Mouse (Mus musculus): Measurements from ENCODE around the gene Them7. TPM values are rescaled to one million over a fixed set of nuclear protein-coding genes. Genes with fewer than 3 reads are reported as not detected.

Gene Them7
- polyA plus RNA-seq, 1 experiment: not detected

DNA sequence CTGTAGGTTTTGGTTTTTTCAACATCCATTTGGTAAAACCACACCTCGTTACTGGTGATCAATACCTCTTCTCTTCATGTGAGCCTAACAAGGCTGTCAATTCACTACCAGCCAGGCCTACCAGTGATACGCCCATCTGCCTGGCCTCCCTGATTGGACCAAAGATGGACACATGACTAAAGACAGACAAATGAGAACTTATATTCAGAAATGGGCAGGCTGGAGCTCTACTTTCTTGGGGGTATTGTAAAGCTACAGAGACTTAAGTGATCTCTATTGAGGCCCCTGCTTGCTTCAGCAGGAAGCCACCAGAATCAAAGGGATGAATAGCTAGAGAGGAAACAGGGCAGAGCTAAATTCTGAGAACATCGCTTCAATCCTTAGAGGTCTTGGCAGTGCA is 133.9 kb downstream of the Them7 start:
- Histone ChIP-seq H3K4me3 (ENCODE audit: insufficient read depth, low read length) (no peak overlapping the region), H3K4me1 (ENCODE audit: control insufficient read depth, insufficient read depth, low read length) (no peaks in the 10 kb centered on the region), H3K27ac (ENCODE audit: insufficient read depth, low read length) (no peak overlapping the region)
- TF ChIP-seq CTCF (IDR thresholded peaks at IDR 0.05; ENCODE audit: borderline replicate concordance, insufficient read depth, low read length) (no peak), POLR2A (IDR thresholded peaks at IDR 0.05; ENCODE audit: low read depth, low read length) (no peak)

DNA sequence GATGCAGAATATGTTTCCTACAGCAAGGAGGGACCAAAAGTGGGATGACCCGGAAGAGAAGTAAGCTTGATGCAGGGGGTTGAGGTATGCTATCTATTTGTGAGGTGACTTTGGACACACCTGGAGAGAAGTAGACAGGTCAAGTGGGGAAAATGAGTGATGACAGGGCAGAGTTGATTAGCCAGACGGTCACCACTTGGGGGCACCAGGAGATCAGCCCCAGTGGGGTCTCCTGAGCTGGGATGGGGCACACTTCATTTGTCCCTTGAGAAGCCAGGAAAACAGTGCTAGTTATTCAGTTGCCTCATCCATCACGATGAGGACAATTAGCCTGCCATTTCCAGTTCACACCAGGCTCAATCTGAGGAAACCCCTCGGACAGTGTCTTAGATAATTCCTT is 143.5 kb downstream of the Them7 start:
- TF ChIP-seq POLR2A (IDR thresholded peaks at IDR 0.05; ENCODE audit: low read depth, low read length) (no peak), CTCF (IDR thresholded peaks at IDR 0.05; ENCODE audit: borderline replicate concordance, insufficient read depth, low read length) (no peak)
- Histone ChIP-seq H3K4me3 (ENCODE audit: insufficient read depth, low read length) (no peak overlapping the region), H3K4me1 (ENCODE audit: control insufficient read depth, insufficient read depth, low read length) (no peaks in the 10 kb centered on the region), H3K27ac (ENCODE audit: insufficient read depth, low read length) (no peak overlapping the region)

DNA sequence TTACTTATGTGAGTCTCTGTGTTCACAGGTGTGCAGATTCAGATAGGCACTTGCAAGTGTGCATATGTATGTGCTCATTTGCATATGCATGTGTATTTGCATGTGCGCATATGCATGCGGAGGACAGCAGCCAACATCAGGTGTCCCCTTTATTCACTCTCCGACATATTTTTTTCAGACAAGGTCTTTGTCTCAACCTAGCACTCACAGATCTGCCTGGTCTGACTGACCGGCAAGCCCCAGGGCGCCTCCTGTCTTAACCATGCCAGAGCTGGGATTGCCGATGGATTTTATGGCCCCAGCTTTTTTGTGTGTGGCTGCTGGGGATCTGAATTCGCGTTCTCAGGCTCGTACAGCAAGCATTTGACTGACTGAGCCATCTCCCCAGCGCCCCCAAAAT is 146.1 kb downstream of the Them7 start:
- TF ChIP-seq CTCF (IDR thresholded peaks at IDR 0.05; ENCODE audit: borderline replicate concordance, insufficient read depth, low read length): no peak
- Histone ChIP-seq H3K4me1 (ENCODE audit: control insufficient read depth, insufficient read depth, low read length) (no peaks in the 10 kb centered on the region), H3K4me3 (ENCODE audit: insufficient read depth, low read length) (no peak overlapping the region), H3K27ac (ENCODE audit: insufficient read depth, low read length) (no peak overlapping the region)

DNA sequence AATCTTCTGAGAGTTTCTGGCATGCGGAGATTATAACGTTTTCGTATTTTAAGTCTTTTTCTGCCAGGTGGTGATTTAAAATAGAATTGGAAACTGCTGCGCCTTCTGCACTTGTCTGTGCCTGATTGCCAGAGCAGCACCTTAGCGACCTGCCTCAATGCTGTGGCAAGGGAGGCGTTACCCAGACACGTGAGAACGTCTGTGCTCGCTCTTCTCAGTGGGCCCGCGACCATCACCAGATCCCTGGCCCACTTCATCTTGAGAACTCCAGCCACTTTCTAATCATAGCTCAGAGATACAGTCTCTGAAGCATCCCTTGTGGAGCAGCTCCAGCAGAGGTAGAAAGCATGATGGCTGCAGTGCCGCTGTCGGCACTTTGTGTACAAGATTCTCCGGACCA is 146.6 kb downstream of the Them7 start:
- H3K27ac ChIP-seq (ENCODE audit: insufficient read depth, low read length): no peak overlapping the region
- no peaks in the 10 kb centered on the region for H3K4me1 ChIP-seq (ENCODE audit: control insufficient read depth, insufficient read depth, low read length)
- no peak overlapping the region for H3K4me3 ChIP-seq (ENCODE audit: insufficient read depth, low read length)
- TF ChIP-seq CTCF (IDR thresholded peaks at IDR 0.05; ENCODE audit: borderline replicate concordance, insufficient read depth, low read length): no peak
- TF ChIP-seq POLR2A (IDR thresholded peaks at IDR 0.05; ENCODE audit: low read depth, low read length): no peak

DNA sequence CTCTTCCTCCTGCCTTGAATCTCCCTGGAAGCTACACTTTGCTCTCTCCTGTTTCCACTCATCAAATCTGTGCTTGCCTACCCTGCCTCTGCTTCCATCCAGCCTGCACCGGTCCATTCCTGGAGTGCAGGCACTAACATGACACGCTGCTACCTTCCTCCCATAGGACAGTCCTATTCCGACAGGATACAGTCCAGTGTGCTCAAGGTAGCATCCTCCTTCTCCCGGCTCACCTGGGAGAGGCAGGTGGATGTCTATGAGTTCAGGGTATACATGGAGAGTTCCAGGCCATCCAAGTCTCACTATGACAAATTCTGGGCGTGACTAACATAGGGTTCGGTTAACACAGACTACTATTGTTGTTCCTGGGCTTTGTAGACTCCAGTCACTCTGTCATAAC is 148.0 kb downstream of the Them7 start:
- no peak overlapping the region for H3K4me3 ChIP-seq (ENCODE audit: insufficient read depth, low read length)
- TF ChIP-seq CTCF (IDR thresholded peaks at IDR 0.05; ENCODE audit: borderline replicate concordance, insufficient read depth, low read length) (no peak), POLR2A (IDR thresholded peaks at IDR 0.05; ENCODE audit: low read depth, low read length) (no peak)
- no peaks in the 10 kb centered on the region for H3K4me1 ChIP-seq (ENCODE audit: control insufficient read depth, insufficient read depth, low read length)
- H3K27ac ChIP-seq (ENCODE audit: insufficient read depth, low read length): no peak overlapping the region

DNA sequence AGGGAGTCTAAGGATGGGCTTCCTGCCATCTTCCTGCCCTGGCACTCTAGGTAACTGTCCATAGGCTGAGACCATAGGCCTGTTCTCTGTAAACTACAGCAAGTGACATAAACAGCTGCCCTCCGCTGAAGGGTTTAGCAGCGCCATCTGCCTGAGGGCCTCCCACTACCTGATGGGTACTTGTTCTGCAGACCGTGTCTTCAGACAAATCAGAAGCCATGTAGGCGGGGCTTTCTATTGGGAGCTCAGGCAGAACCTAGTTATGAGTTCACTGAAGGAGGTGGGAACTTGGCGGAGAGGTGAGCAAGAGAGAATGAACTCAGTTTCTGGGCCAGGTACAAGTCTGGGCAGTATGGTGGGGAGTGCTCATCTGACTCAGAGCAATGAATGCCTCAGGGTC is 148.6 kb downstream of the Them7 start:
- Histone ChIP-seq H3K4me3 (ENCODE audit: insufficient read depth, low read length) (no peak overlapping the region), H3K4me1 (ENCODE audit: control insufficient read depth, insufficient read depth, low read length) (no peaks in the 10 kb centered on the region), H3K27ac (ENCODE audit: insufficient read depth, low read length) (no peak overlapping the region)
- TF ChIP-seq CTCF (IDR thresholded peaks at IDR 0.05; ENCODE audit: borderline replicate concordance, insufficient read depth, low read length) (no peak), POLR2A (IDR thresholded peaks at IDR 0.05; ENCODE audit: low read depth, low read length) (no peak)

DNA sequence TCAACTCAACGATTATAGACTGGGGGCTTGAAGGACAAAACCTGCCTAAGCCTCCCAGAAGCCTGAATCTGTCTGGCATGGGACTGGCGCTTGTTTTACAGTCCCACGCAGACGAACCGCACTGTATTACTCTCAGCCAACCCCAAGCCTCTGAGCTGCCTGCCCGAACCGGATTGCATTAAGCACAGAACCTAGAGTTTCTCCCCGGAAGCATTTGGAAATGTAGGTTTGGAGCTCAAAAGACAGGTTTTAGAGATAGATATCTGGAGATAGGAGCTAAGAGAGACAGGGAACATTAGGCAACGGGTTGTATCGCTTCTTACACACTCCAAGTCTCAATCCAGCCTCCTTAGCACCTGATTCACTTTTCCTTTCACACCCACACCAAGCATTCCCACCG is 149.5 kb downstream of the Them7 start:
- H3K27ac ChIP-seq (ENCODE audit: insufficient read depth, low read length): no peak overlapping the region
- H3K4me1 ChIP-seq (ENCODE audit: control insufficient read depth, insufficient read depth, low read length): no peaks in the 10 kb centered on the region
- H3K4me3 ChIP-seq (ENCODE audit: insufficient read depth, low read length): no peak overlapping the region
- TF ChIP-seq POLR2A (IDR thresholded peaks at IDR 0.05; ENCODE audit: low read depth, low read length) (no peak), CTCF (IDR thresholded peaks at IDR 0.05; ENCODE audit: borderline replicate concordance, insufficient read depth, low read length) (no peak)

DNA sequence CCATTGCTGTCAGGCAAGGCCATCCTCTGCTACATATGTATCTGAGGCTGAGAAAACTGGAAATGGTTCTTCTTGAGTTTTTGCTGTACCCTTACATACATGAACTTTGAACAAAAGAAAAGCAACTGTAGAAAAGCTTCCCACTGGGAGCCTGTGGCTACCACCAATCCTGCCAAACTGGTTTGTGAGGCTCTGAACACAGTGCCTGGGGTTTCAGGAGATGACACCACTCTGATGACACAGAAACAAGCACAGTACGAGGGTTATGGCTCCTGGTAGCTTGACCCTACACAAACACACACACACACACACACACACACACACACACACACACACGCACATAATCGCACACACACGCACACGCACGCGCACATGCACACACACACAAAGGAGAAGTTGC is 151.1 kb downstream of the Them7 start:
- TF ChIP-seq POLR2A (IDR thresholded peaks at IDR 0.05; ENCODE audit: low read depth, low read length): no peak
- Histone ChIP-seq H3K4me3 (ENCODE audit: insufficient read depth, low read length) (no peak overlapping the region), H3K4me1 (ENCODE audit: control insufficient read depth, insufficient read depth, low read length) (no peaks in the 10 kb centered on the region), H3K27ac (ENCODE audit: insufficient read depth, low read length) (no peak overlapping the region)

DNA sequence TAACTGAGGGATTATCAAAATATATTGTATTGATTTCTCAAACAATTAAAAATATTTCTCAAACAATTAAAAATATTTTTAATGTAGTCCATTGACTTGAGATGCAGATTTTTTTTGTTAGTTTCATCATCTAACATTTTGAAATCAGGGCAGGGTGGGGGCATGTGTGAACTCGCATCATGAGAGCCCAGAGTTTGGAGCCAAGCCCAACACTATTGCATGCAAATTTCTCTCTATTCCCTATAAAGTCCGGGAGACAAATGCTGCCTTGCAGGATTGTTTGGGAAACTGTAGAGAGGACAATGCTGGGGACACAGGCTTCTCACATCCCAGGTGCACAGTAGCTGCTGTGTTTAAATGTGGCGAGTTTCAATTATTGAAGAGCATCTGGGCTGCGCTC is 151.6 kb downstream of the Them7 start:
- Histone ChIP-seq H3K27ac (ENCODE audit: insufficient read depth, low read length) (no peak overlapping the region), H3K4me3 (ENCODE audit: insufficient read depth, low read length) (no peak overlapping the region), H3K4me1 (ENCODE audit: control insufficient read depth, insufficient read depth, low read length) (no peaks in the 10 kb centered on the region)
- TF ChIP-seq POLR2A (IDR thresholded peaks at IDR 0.05; ENCODE audit: low read depth, low read length) (no peak), CTCF (IDR thresholded peaks at IDR 0.05; ENCODE audit: borderline replicate concordance, insufficient read depth, low read length) (no peak)

DNA sequence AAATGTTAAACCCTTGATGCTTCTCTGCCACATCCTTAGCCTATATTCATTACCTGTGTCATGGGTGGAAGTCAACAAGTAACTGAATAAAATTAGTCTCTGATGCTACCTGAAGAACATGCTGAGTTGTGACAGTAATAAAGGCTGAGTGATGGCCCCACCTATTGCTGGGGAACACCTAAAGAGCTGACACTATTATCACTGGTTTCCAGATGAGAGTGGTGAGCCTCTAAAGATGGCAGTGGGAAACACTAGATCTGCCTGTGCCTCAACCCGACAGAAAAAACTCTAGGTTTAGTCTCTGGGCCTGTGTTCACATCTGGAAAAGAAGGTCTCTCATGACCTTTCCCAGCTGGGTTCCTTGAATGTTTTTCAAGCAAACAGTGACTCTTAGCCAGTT is 155.6 kb downstream of the Them7 start:
- TF ChIP-seq POLR2A (IDR thresholded peaks at IDR 0.05; ENCODE audit: low read depth, low read length) (no peak), CTCF (IDR thresholded peaks at IDR 0.05; ENCODE audit: borderline replicate concordance, insufficient read depth, low read length) (no peak)
- Histone ChIP-seq H3K4me1 (ENCODE audit: control insufficient read depth, insufficient read depth, low read length) (no peaks in the 10 kb centered on the region), H3K4me3 (ENCODE audit: insufficient read depth, low read length) (no peak overlapping the region), H3K27ac (ENCODE audit: insufficient read depth, low read length) (no peak overlapping the region)

DNA sequence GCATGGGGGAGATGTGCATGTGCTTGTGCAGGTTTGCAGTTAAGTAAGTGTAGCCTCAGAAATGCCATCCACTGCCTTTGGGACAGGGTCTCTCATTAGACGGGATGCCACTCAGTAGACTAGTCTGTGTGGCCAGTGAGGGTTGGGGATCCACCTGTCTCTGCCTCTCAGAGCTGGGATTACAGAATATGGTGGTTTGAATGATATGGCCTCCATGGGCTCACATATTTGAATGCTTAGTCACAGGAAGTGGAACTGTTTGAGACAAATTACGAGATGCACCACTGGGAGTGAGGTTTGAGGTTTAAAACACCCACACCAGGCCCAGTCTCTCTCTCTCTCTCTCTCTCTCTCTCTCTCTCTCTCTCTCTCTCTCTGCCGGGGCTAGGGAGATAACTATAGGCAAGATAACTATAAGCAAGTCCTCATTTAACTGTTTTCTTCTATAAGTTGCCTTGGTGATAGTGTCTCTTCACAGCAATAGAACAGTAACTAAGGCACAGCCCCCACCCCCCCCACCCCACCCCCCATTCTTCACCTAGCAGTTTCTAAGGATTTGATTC is 156.7 kb downstream of the Them7 start:
- Histone ChIP-seq H3K27ac (ENCODE audit: insufficient read depth, low read length) (no peak overlapping the region), H3K4me1 (ENCODE audit: control insufficient read depth, insufficient read depth, low read length) (no peaks in the 10 kb centered on the region), H3K4me3 (ENCODE audit: insufficient read depth, low read length) (no peak overlapping the region)
- TF ChIP-seq CTCF (IDR thresholded peaks at IDR 0.05; ENCODE audit: borderline replicate concordance, insufficient read depth, low read length) (no peak), POLR2A (IDR thresholded peaks at IDR 0.05; ENCODE audit: low read depth, low read length) (no peak)

Data from embryonic fibroblast, embryonic 13.5 days (primary cell).